Mouse (Mus musculus): ENCODE results near the gene Klhdc1.

The Klhdc1 gene

GRCm38 (mm10) chr12:69240876-69241275, at the start of gene Klhdc1:
Gene Klhdc1 (plus strand): TSS chr12:69241176.
- no peak for DNase-seq

GRCm38 (mm10) chr12:69191396-69191795, 49.6 kb upstream of the Klhdc1 start:
- DNase-seq, result no peak

GRCm38 (mm10) chr12:69192637-69193036, 48.3 kb upstream of the Klhdc1 start:
- no peak for DNase-seq

GRCm38 (mm10) chr12:69196444-69197377, 44.3 kb upstream of the Klhdc1 start, which contains the start of gene Gm49383:
Gene Gm49383 (minus strand): TSS chr12:69197104.
- DNase-seq, result peak; percentile 73

GRCm38 (mm10) chr12:69197378-69198163, 43.4 kb upstream of the Klhdc1 start:
- peak; percentile 61 for DNase-seq

- peak; percentile 64 for DNase-seq
Measured at GRCm38 (mm10) chr12:69198164-69198535, 42.8 kb upstream of the Klhdc1 start, which contains the start of gene Dnaaf2. Gene Dnaaf2 (minus strand): TSS chr12:69198429.

GRCm38 (mm10) chr12:69198985-69199384, 42.0 kb upstream of the Klhdc1 start:
- DNase-seq, result no peak

- no peak for DNase-seq
Measured at GRCm38 (mm10) chr12:69204052-69204833, 36.7 kb upstream of the Klhdc1 start, which contains the start of gene Gm49384. Gene Gm49384 (minus strand): TSS chr12:69204267.

- DNase-seq, result no peak
Measured at GRCm38 (mm10) chr12:69207396-69207795, 33.6 kb upstream of the Klhdc1 start.

- no peak for DNase-seq
Measured at GRCm38 (mm10) chr12:69207926-69208325, 33.0 kb upstream of the Klhdc1 start.

- DNase-seq, result no peak
Measured at GRCm38 (mm10) chr12:69208520-69208919, 32.5 kb upstream of the Klhdc1 start.

- DNase-seq, result no peak
Measured at GRCm38 (mm10) chr12:69210056-69210979, 30.7 kb upstream of the Klhdc1 start.

GRCm38 (mm10) chr12:69211057-69211456, 29.9 kb upstream of the Klhdc1 start:
- DNase-seq, result no peak

- no peak for DNase-seq
Measured at GRCm38 (mm10) chr12:69213186-69213777, 27.7 kb upstream of the Klhdc1 start.

- DNase-seq, result no peak
Measured at GRCm38 (mm10) chr12:69214393-69214792, 26.6 kb upstream of the Klhdc1 start.

- DNase-seq, result no peak
Measured at GRCm38 (mm10) chr12:69215000-69215785, 25.8 kb upstream of the Klhdc1 start.

- DNase-seq, result no peak
Measured at GRCm38 (mm10) chr12:69216587-69216986, 24.4 kb upstream of the Klhdc1 start.

GRCm38 (mm10) chr12:69220613-69221277, 20.2 kb upstream of the Klhdc1 start:
- no peak for DNase-seq

- peak; percentile 74 for DNase-seq
Measured at GRCm38 (mm10) chr12:69227776-69228466, 13.1 kb upstream of the Klhdc1 start, which contains the start of gene Pole2. Gene Pole2 (minus strand): TSS chr12:69228195.
